In the genomic region with DNA sequence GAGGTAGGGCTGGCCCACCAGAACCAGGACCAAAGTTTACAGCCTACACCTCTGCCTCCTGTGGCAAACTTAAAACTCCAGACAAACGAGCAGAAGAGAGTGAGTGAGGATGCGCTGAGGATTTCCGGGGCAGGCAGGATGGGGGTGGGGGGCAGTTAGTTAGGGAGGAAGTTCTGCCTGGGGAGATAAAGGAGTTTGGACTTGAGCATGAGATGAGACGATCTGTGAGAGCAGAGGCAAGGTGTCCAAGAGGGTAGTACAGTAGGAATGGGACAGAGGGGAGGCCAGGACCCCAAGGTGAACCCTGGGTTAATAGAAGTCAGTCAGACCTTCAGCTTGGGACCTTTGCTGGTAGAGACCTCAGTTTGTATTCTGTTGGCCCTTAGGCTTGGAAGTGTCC, we compare ENCODE assay signal across 1 mouse cellular context.
TF ChIP-seq lines count a peak whose summit lies in the region.

No protein-coding gene starts in this region.

TF ChIP-seq in MEL, 35 proteins besides CTCF, POLR2A, EP300 and RAD21 (continued from another document):
- no peak for TF ChIP-seq GABPA (IDR thresholded peaks at IDR 0.05; ENCODE audit: low read depth, low read length)
TF ChIP-seq in MEL: peak in this region for 20.
